Mouse (Mus musculus) lung, embryonic 14.5 days (tissue): ENCODE results near the gene Rsg1. TPM values are rescaled to one million over a fixed set of nuclear protein-coding genes. Genes with fewer than 3 reads are reported as not detected.

ENCODE experiments used
- ATAC-seq: fragments of 200-750 bp; cut with Nextera tagmentation; 2 replicates; pipeline ENCODE4 v1.8.0; 2017; ENCODE audit warnings: mild to moderate bottlenecking, moderate TSS enrichment, moderate library complexity; ENCODE audit not compliant: insufficient read depth
- DNase-seq: peaks from one replicate; pipeline ENCODE4 v3.0.0-alpha.2; 2015
- H3K27ac ChIP-seq: fragments of 300-500 bp; sonication (generic); 2 replicates; pipeline ENCODE4 v1.5.1; 2014; ENCODE audit warnings: low read depth, mild to moderate bottlenecking, moderate library complexity
- H3K27me3 ChIP-seq: fragments of 300-500 bp; sonication (generic); 2 replicates; pipeline ENCODE4 v1.6.1; 2014; ENCODE audit warnings: low read length, control low read depth; ENCODE audit not compliant: insufficient read depth
- H3K36me3 ChIP-seq: fragments of 300-500 bp; sonication (generic); 2 replicates; pipeline ENCODE4 v1.6.1; 2014; ENCODE audit warnings: control low read depth; ENCODE audit not compliant: insufficient read depth
- H3K4me1 ChIP-seq: fragments of 300-500 bp; sonication (generic); 2 replicates; pipeline ENCODE4 v1.6.1; 2014; ENCODE audit warnings: antibody characterized with exemption, control low read depth; ENCODE audit not compliant: insufficient read depth
- H3K4me2 ChIP-seq: fragments of 300-500 bp; sonication (generic); 2 replicates; pipeline ENCODE4 v1.6.1; 2014; ENCODE audit warnings: mild to moderate bottlenecking
- H3K4me3 ChIP-seq: fragments of 300-500 bp; sonication (generic); 2 replicates; pipeline ENCODE4 v1.5.1; 2014; ENCODE audit warnings: low read depth, low read length
- H3K9ac ChIP-seq: fragments of 300-500 bp; sonication (generic); 2 replicates; pipeline ENCODE4 v1.6.1; 2014
- H3K9me3 ChIP-seq: fragments of 300-500 bp; sonication (generic); 2 replicates; pipeline ENCODE4 v1.6.1; 2016; ENCODE audit warnings: low read depth, low read length, control low read depth
- CTCF ChIP-seq: IDR thresholded peaks from 2 replicates; pipeline ENCODE4 v1.5.1; 2016; ENCODE audit warnings: antibody characterized with exemption, low read depth
- WGBS: fragments of 180-500 bp; shearing (Covaris S2); extraction: QIAGEN DNeasy Blood & Tissue Kit; methylation state at CpG from one replicate; pipeline ENCODE4 v1.1.7; 2014; 5-methylcytosine and 5-hydroxymethylcytosine counted together
- polyA plus RNA-seq: library from polyadenylated mRNA; unstranded; fragments of >200 nt; fragmentation: Nextera tagmentation; extraction: Ambion mirVana; gene quantifications from 2 replicates; pipeline ENCODE4 v1.2.1, GENCODE M21; 2014

The Rsg1 gene
- polyA plus RNA-seq, 1 experiment from 2014 or later: 6.3 TPM

DNA sequence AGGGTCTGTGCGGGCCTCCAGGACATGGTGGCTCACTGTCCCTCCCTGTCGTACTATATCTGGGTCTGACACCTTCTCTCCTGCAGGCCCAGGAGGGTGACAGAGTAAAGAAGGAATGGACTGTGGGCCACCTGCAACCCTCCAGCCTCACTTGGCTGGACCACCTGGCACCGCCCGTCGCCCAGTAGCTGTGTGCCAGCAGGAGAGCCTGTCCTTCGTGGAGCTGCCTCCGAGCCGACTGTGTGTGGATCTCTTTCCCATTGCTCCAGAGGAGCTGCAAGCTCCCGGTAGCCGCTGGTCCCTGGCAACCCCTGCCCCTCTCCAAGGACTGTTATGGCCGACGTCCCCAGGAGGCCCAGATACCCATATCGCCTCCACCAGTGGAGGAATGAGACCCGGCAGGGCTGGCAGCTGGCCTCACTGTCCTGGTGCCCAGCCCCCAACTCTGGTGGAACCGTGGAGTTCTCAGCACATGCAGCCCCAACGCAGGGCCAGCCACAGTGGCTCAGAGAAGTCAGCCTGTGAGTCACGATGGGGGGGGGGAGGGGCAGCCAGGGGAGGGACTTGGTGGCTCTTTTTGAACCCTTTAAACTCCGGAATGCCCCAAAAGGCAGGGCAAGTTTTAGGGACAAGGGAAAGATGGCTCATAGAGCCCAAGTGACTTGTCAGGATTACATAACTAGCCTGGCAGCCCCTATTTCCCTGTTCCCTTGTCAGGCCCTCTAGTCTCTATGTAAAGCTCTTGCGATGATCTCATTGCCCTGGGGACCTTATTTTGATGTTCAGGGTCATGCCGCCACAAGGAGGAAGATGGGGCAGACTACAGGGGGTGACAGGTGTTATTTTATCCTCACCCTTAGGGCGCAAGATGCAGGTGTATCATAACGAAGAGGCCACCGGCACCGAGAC is 32.6 kb downstream of the Rsg1 start:
- no peaks in the 10 kb centered on the region for H3K9me3 ChIP-seq
- 25% methylated on average over 24 of the region's 24 CpGs for WGBS
- no peak overlapping the region for H3K27ac ChIP-seq
- DNase-seq (peak; percentile 33), ATAC-seq (no peak)
- peak overlapping the region; percentile 38; the same call in 1 of the 2 replicates for H3K4me3 ChIP-seq
- H3K4me1 ChIP-seq: peaks cover 50% of the 10 kb centered on the region
- peak overlapping the region; percentile 78 for H3K4me2 ChIP-seq
- 0 out of 2 replicates have a peak, but pooled peaks cover 16% of the 10 kb centered on the region for H3K36me3 ChIP-seq
- no peak for TF ChIP-seq CTCF
- no peak overlapping the region for H3K9ac ChIP-seq
- peaks cover 49% of the 10 kb centered on the region for H3K27me3 ChIP-seq

DNA sequence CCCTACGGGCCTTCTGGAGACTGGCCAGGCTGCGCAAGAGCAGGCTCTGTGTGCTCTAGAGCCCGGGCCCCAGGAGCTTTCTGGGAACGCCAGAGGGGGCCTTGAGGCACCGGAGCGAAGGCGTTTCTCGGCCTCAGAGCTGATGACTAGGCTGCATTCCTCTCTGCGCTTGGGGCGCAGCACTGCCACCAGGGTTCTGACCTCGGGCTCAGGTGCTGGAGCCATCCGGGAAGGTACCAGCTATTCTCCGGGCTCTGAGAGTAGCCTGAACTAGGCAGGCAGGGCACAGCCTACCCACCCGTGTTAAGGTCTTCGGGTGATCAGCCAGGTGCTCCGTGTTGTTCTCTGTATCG is 33.2 kb downstream of the Rsg1 start:
- Histone ChIP-seq H3K4me3 (peak overlapping the region; percentile 38), H3K4me1 (peaks cover 44% of the 10 kb centered on the region), H3K4me2 (peak overlapping the region; percentile 69), H3K9ac (no peak overlapping the region), H3K36me3 (0 out of 2 replicates have a peak, but pooled peaks cover 17% of the 10 kb centered on the region), H3K27me3 (peaks cover 45% of the 10 kb centered on the region), H3K9me3 (no peaks in the 10 kb centered on the region), H3K27ac (no peak overlapping the region)
- 8% methylated on average over 17 of the region's 17 CpGs for WGBS
- ATAC-seq (no peak), DNase-seq (peak; percentile 35)
- no peak for TF ChIP-seq CTCF

DNA sequence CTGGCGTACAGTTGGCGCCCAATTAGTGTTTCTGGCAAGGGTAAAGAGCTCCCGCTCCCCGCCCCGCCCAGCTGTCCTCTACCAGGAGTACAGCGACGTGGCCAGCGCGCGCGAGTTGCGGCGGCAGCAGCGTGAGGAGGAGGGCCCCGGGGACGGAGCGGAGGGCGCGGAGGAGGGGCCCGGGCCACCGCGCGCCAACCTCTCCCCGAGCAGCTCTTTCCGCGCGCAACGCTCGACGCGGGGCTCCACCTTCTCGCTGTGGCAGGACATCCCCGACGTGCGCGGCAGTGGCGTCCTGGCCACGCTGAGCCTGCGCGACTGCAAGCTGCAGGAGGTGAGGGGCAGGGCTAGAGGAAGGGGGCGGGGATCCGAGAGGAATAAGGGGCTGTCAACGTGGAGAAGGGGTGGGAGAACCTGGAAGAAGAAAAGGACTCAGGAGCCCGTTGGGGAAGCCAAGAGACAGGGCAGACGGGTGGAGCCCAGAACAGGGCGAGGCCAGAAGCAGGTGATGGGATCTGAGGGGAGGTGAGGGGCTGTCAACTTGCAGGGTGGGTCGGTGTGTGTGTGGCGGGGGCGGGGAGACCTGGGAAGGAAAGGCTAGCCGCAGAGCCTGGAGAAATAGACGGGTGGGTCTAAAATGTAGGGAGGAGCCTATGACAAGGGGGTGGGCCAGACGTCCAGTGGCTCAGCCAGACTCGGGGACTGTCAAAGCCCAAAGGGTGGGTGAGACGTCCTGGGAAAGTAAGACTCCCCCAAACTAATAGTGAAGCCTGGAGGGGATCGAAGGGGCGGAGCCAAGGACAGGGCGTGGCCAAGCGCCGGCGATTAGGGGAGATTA is 34.2 kb downstream of the Rsg1 start:
- DNase-seq: peak; percentile 65
- Histone ChIP-seq H3K27me3 (peaks cover 37% of the 10 kb centered on the region), H3K9me3 (no peaks in the 10 kb centered on the region), H3K36me3 (0 out of 2 replicates have a peak, but pooled peaks cover 17% of the 10 kb centered on the region), H3K4me2 (peak overlapping the region; percentile 69), H3K9ac (peak overlapping the region; percentile 46), H3K27ac (no peak overlapping the region), H3K4me1 (peaks cover 35% of the 10 kb centered on the region), H3K4me3 (peak overlapping the region; percentile 38)
- 2% methylated on average over 60 of the region's 60 CpGs for WGBS
- no peak for TF ChIP-seq CTCF
- peak; percentile 55 for ATAC-seq

DNA sequence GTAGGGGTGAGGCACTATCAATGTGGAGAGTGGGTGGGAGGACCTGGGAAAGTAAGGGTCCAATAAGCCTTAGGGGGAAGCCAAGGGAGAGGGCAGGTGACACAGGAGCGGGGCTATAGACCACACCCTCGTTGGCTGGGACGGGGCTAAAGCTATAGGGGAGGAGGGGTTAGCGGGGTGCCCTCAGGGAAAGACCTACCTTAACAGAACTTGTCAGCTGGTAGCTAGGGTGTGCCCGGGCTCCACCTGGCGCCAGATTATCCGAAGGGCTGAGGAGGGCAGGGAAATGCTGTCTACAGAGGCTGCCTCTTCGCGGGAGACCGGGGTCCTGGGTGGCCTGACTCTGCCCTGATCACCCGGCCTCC is 34.8 kb downstream of the Rsg1 start:
- ATAC-seq (0 out of 2 replicates have a peak, but pooled peaks have one; percentile 1), DNase-seq (no peak)
- WGBS: 19% methylated on average over 11 of the region's 11 CpGs
- Histone ChIP-seq H3K9me3 (no peaks in the 10 kb centered on the region), H3K4me3 (peak overlapping the region; percentile 38), H3K4me2 (peak overlapping the region; percentile 69), H3K4me1 (peaks cover 29% of the 10 kb centered on the region), H3K9ac (no peak overlapping the region), H3K36me3 (0 out of 2 replicates have a peak, but pooled peaks cover 17% of the 10 kb centered on the region), H3K27me3 (peaks cover 37% of the 10 kb centered on the region), H3K27ac (no peak overlapping the region)
- TF ChIP-seq CTCF: no peak

DNA sequence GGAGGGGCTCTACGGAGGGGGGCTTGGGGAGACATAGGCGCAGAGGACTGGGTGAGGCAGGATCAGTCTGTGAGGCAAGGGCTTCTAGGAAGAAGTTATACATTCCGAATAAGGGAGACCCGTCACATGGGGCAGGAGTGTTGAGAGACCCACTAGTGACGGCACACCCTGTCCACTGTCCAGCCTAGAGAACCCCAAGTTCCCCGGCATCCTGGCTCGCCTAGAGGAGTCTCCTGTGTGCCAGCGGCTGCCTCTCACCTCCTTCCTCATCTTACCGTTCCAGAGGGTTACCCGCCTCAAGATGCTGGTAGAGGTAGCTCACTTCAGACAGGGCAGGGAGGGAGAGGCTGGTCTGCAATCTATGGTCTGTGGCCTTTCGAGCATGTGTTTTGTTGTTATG is 35.6 kb downstream of the Rsg1 start:
- Histone ChIP-seq H3K27ac (no peak overlapping the region), H3K4me2 (no peak overlapping the region), H3K36me3 (peaks cover 19% of the 10 kb centered on the region; the same call in 1 of the 2 replicates), H3K27me3 (peaks cover 37% of the 10 kb centered on the region), H3K4me1 (peaks cover 23% of the 10 kb centered on the region), H3K9ac (no peak overlapping the region), H3K9me3 (no peaks in the 10 kb centered on the region), H3K4me3 (no peak overlapping the region)
- ATAC-seq (no peak), DNase-seq (no peak)
- no peak for TF ChIP-seq CTCF
- WGBS: 80% methylated on average over 11 of the region's 11 CpGs

DNA sequence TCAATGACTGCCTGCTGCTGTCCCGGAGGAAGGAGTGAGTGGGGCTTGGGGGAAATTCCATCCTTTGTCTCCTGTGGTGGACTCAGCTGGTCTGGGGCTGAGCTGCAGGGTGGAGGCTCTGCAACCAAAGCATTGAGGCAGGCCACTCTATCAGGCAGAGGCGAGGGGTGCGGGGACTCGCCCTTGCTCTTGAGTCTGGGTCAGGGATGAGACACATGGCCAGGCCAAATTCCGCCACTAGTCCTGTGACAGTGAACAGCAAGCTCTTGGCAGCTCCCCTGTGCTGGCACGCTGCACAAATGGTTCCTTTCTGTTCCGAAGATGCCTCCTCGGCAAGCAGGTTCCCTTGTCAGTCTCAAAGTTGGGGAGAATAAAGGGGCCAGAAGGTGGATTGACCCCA is 37.3 kb downstream of the Rsg1 start:
- WGBS: 79% methylated on average over 8 of the region's 8 CpGs
- ATAC-seq: no peak
- Histone ChIP-seq H3K36me3 (peaks cover 25% of the 10 kb centered on the region; the same call in 1 of the 2 replicates), H3K4me2 (no peak overlapping the region), H3K9ac (no peak overlapping the region), H3K9me3 (no peaks in the 10 kb centered on the region), H3K27me3 (peaks cover 33% of the 10 kb centered on the region), H3K4me3 (no peak overlapping the region), H3K4me1 (peaks cover 11% of the 10 kb centered on the region; the same call in 1 of the 2 replicates), H3K27ac (no peak overlapping the region)
- TF ChIP-seq CTCF: no peak
- DNase-seq: no peak
